Comparison of ENCODE assay signal across 8 mouse cellular contexts in the genomic region with DNA sequence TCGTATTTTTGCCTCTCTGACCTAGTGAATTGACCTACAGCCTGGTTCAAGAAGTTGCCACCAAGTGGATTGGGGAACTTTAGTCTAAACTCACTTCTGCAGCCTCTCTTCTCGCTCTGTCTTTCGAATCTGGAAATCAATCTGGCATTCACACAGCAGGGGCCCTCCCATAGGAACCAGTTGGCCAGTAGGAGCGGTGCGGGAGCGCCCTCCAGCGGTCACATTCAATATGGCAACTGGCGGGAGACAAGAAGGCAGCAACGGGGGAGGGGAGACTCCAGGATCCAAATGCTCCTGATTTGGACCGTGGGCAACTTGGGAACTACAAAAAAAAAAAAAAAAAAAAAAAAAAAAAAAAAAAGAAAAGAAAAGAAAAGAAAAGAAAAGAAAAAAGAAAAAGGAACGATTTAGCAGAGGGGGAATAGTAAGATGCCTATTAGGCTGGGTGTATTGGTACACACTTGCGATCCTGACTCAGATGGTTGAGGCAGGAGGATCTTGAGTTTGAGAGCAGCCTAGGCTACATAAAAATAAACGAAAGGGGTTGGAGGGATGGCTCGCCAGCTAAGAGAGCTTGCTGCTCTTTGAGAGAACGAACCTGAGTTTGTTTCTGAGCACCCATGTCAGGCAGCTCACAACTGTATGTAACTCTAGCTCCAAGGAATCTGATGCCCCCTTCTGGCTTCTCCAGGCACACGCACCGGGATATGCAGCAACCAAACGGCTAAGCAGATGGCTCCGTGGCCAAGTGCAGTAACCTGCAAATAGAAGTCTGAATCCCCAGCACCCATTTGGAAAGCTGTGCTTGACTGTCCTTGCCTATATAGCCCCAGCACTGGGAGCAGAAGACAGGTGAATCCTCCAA. TPM values are rescaled to one million over a fixed set of nuclear protein-coding genes. Genes with fewer than 3 reads are reported as not detected.
DNase-seq lines count a peak whose midpoint lies in the region; ATAC-seq and TF ChIP-seq lines count a peak whose summit lies in the region.

No protein-coding gene starts in this region.

- intact Hi-C loops in gastrocnemius, adult 2 months (cut with DNase I), result loop anchor here (1.0 to 10.0 kb wide), 4 partner anchors 77 to 273 kb away; no protein-coding TSS in a partner anchor
- intact Hi-C loops in left cerebral cortex, adult 2 months (cut with DNase I), result loop anchor here (1.0 to 10.0 kb wide), 5 partner anchors 67 to 293 kb away; no protein-coding TSS in a partner anchor

- H3K27ac ChIP-seq in gastrocnemius, adult 2 months, result peak overlapping the region; percentile 79
- no peak overlapping the region for H3K27ac ChIP-seq in left cerebral cortex, adult 2 months

- H3K4me3 ChIP-seq in gastrocnemius, adult 2 months, result peak overlapping the region; percentile 52
- no peak overlapping the region for H3K4me3 ChIP-seq in left cerebral cortex, adult 2 months

- peak; percentile 98 for DNase-seq in NIH3T3 (ENCODE audit: low read depth)
- peak; percentile 98 to 99 for DNase-seq in cerebellum, postnatal 10 days
- peak; percentile 95 for DNase-seq in gastrocnemius, adult 2 months
- peak; percentile 85 for DNase-seq in hindlimb bud, embryonic 11.5 days (ENCODE audit: extremely low spot score, low read depth, low spot score)
- peak; percentile 95 to 98 for DNase-seq in left cerebral cortex, adult 2 months (ENCODE audit: extremely low spot score in 1 of 2, low spot score in 2 of 2)
- DNase-seq in right cerebral cortex, postnatal 25 days, result peak; percentile 90
- DNase-seq in urinary bladder, postnatal 36 days (ENCODE audit: low spot score in 2 of 2), result peak; percentile 92 to 95

- TF ChIP-seq CTCF in gastrocnemius, adult 2 months (IDR thresholded peaks at IDR 0.05), result peak; percentile 76
- TF ChIP-seq CTCF in left cerebral cortex, adult 2 months (IDR thresholded peaks at IDR 0.05), result peak; percentile 66

- ATAC-seq in megakaryocyte progenitor cell, adult 5-6 weeks (replicated peaks; ENCODE audit: poor library complexity), result peak; percentile 58

RNA-seq across cellular contexts. Expression of a gene that starts 40.5 kb away (rescaled TPM):
- total RNA-seq in gastrocnemius, adult 2 months (2021), result 100 to 1,000 TPM; 201 to 262 TPM
- 1,000 to 10,000 TPM; 1,100 to 1,129 TPM for total RNA-seq in left cerebral cortex, adult 2 months (2021)
- total RNA-seq in megakaryocyte progenitor cell, adult 5-6 weeks (2015), result 1,607 and 1,783 TPM in 2 replicates
- 724 and 844 TPM in 2 replicates for total RNA-seq in megakaryocyte progenitor cell, adult 5-6 weeks (2017)

RNA-seq across cellular contexts. Expression of a gene that starts 53.5 kb away (rescaled TPM):
- total RNA-seq in gastrocnemius, adult 2 months (2021), result under 1 TPM in 1 of 2 experiments, not detected in 1; 0.87 TPM
- total RNA-seq in left cerebral cortex, adult 2 months (2021), result under 1 TPM in 1 of 2 experiments, not detected in 1; 0.25 TPM
- not detected in 2 replicates for total RNA-seq in megakaryocyte progenitor cell, adult 5-6 weeks (2015)
- not detected in 2 replicates for total RNA-seq in megakaryocyte progenitor cell, adult 5-6 weeks (2017)
